Mouse (Mus musculus) lung, embryonic 15.5 days (tissue): ENCODE data around the gene Cadm3. TPM values are rescaled to one million over a fixed set of nuclear protein-coding genes. Genes with fewer than 3 reads are reported as not detected.

Experiments
- ATAC-seq: fragments of 200-750 bp; cut with Nextera tagmentation; 2 replicates; pipeline ENCODE4 v1.8.0; 2017; ENCODE audit warnings: moderate number of reproducible peaks, borderline replicate concordance; ENCODE audit not compliant: low FRiP score, low TSS enrichment; ENCODE audit errors: extremely low read depth
- H3K27ac ChIP-seq: fragments of 300-500 bp; sonication (generic); 2 replicates; pipeline ENCODE4 v1.5.1; 2015; ENCODE audit warnings: moderate library complexity, mild to moderate bottlenecking, inconsistent platforms
- H3K27me3 ChIP-seq: fragments of 300-500 bp; sonication (generic); 2 replicates; pipeline ENCODE4 v1.6.1; 2015; ENCODE audit warnings: inconsistent platforms
- H3K36me3 ChIP-seq: fragments of 300-500 bp; sonication (generic); 2 replicates; pipeline ENCODE4 v1.6.1; 2015; ENCODE audit warnings: inconsistent platforms
- H3K4me1 ChIP-seq: fragments of 300-500 bp; sonication (generic); 2 replicates; pipeline ENCODE4 v1.6.1; 2015; ENCODE audit warnings: inconsistent platforms
- H3K4me2 ChIP-seq: fragments of 300-500 bp; sonication (generic); 2 replicates; pipeline ENCODE4 v1.6.1; 2015; ENCODE audit warnings: inconsistent platforms, mild to moderate bottlenecking, moderate library complexity
- H3K4me3 ChIP-seq: fragments of 300-500 bp; sonication (generic); 2 replicates; pipeline ENCODE4 v1.5.1; 2015; ENCODE audit warnings: mild to moderate bottlenecking, inconsistent platforms
- H3K9ac ChIP-seq: fragments of 300-500 bp; sonication (generic); 2 replicates; pipeline ENCODE4 v1.6.1; 2015; ENCODE audit warnings: inconsistent platforms
- H3K9me3 ChIP-seq: fragments of 300-500 bp; sonication (generic); 2 replicates; pipeline ENCODE4 v1.6.1; 2016; ENCODE audit warnings: inconsistent platforms
- WGBS: fragments of 180-500 bp; shearing (Covaris S2); methylation state at CpG from one replicate; pipeline ENCODE4 v1.1.7; 2015; 5-methylcytosine and 5-hydroxymethylcytosine counted together
- polyA plus RNA-seq: library from polyadenylated mRNA; unstranded; fragments of >200 nt; fragmentation: Nextera tagmentation; extraction: Ambion mirVana; gene quantifications from 2 replicates; pipeline ENCODE4 v1.2.1, GENCODE M21; 2015

The Cadm3 gene
- polyA plus RNA-seq, 1 experiment from 2014 or later: 1.1 TPM

GRCm38 (mm10) chr1:173374020-173374419, 6.5 kb upstream of the Cadm3 start:
- Histone ChIP-seq H3K4me1 (no peaks in the 10 kb centered on the region), H3K4me3 (no peak overlapping the region), H3K4me2 (no peak overlapping the region), H3K36me3 (no peaks in the 10 kb centered on the region), H3K27ac (no peak overlapping the region), H3K9ac (no peak overlapping the region), H3K9me3 (no peaks in the 10 kb centered on the region), H3K27me3 (peaks cover 3% of the 10 kb centered on the region; the same call in 1 of the 2 replicates)
- no peak for ATAC-seq
- WGBS: 73% methylated on average over 7 of the region's 7 CpGs

- H3K4me1 ChIP-seq: peaks cover 9% of the 10 kb centered on the region; the same call in 1 of the 2 replicates
- no peaks in the 10 kb centered on the region for H3K36me3 ChIP-seq
- no peak overlapping the region for H3K4me2 ChIP-seq
- no peak overlapping the region for H3K9ac ChIP-seq
- no peak overlapping the region for H3K4me3 ChIP-seq
- no peak for ATAC-seq
- peaks cover 26% of the 10 kb centered on the region for H3K27me3 ChIP-seq
- H3K9me3 ChIP-seq: no peaks in the 10 kb centered on the region
- H3K27ac ChIP-seq: no peak overlapping the region
- 71% methylated on average over 6 of the region's 6 CpGs for WGBS
These were observed 4.1 kb upstream of the Cadm3 start for GRCm38 (mm10) chr1:173371586-173371985.

- Histone ChIP-seq H3K36me3 (no peaks in the 10 kb centered on the region), H3K27ac (no peak overlapping the region), H3K4me1 (peaks cover 13% of the 10 kb centered on the region; the same call in 1 of the 2 replicates), H3K9me3 (no peaks in the 10 kb centered on the region), H3K4me2 (no peak overlapping the region), H3K9ac (no peak overlapping the region), H3K4me3 (no peak overlapping the region), H3K27me3 (peaks cover 37% of the 10 kb centered on the region)
- 62% methylated on average over 6 of the region's 6 CpGs for WGBS
- no peak for ATAC-seq
These were observed 3.0 kb upstream of the Cadm3 start for GRCm38 (mm10) chr1:173370456-173370855.

- no peaks in the 10 kb centered on the region for H3K36me3 ChIP-seq
- peaks cover 13% of the 10 kb centered on the region; the same call in 1 of the 2 replicates for H3K4me1 ChIP-seq
- no peak overlapping the region for H3K27ac ChIP-seq
- no peaks in the 10 kb centered on the region for H3K9me3 ChIP-seq
- no peak overlapping the region for H3K9ac ChIP-seq
- WGBS: 68% methylated on average over 2 of the region's 2 CpGs
- no peak overlapping the region for H3K4me3 ChIP-seq
- no peak for ATAC-seq
- H3K27me3 ChIP-seq: peaks cover 40% of the 10 kb centered on the region
- H3K4me2 ChIP-seq: no peak overlapping the region
These were observed 2.1 kb upstream of the Cadm3 start for GRCm38 (mm10) chr1:173369611-173370010.

GRCm38 (mm10) chr1:173366701-173367355, 667 bp downstream of the Cadm3 start:
- ATAC-seq: peak; percentile 29; the same call in 1 of the 2 replicates
- peak overlapping the region; percentile 84 for H3K4me2 ChIP-seq
- H3K27me3 ChIP-seq: peaks cover 40% of the 10 kb centered on the region
- WGBS: under 1% methylated on average over 31 of the region's 31 CpGs
- no peaks in the 10 kb centered on the region for H3K36me3 ChIP-seq
- H3K27ac ChIP-seq: no peak overlapping the region
- H3K9me3 ChIP-seq: no peaks in the 10 kb centered on the region
- H3K9ac ChIP-seq: no peak overlapping the region; the same call in 1 of the 2 replicates
- H3K4me3 ChIP-seq: peak overlapping the region; percentile 48
- peaks cover 13% of the 10 kb centered on the region; the same call in 1 of the 2 replicates for H3K4me1 ChIP-seq

- 0% methylated on average over 11 of the region's 13 CpGs for WGBS
- H3K9me3 ChIP-seq: no peaks in the 10 kb centered on the region
- ATAC-seq: 0 out of 2 replicates have a peak, but pooled peaks have one; percentile 29
- no peak overlapping the region for H3K9ac ChIP-seq
- H3K4me2 ChIP-seq: peak overlapping the region; percentile 84; the same call in 1 of the 2 replicates
- no peak overlapping the region for H3K4me3 ChIP-seq
- H3K27me3 ChIP-seq: peaks cover 40% of the 10 kb centered on the region
- H3K27ac ChIP-seq: no peak overlapping the region
- H3K36me3 ChIP-seq: no peaks in the 10 kb centered on the region
- H3K4me1 ChIP-seq: peaks cover 13% of the 10 kb centered on the region; the same call in 1 of the 2 replicates
These were observed 1.5 kb downstream of the Cadm3 start for GRCm38 (mm10) chr1:173365970-173366409.

- Histone ChIP-seq H3K36me3 (no peaks in the 10 kb centered on the region), H3K27ac (no peak overlapping the region), H3K9ac (no peak overlapping the region), H3K9me3 (no peaks in the 10 kb centered on the region), H3K4me2 (no peak overlapping the region), H3K27me3 (peaks cover 40% of the 10 kb centered on the region), H3K4me3 (no peak overlapping the region), H3K4me1 (peaks cover 13% of the 10 kb centered on the region; the same call in 1 of the 2 replicates)
- 78% methylated on average over 4 of the region's 4 CpGs for WGBS
- ATAC-seq: no peak
These were observed 3.2 kb downstream of the Cadm3 start for GRCm38 (mm10) chr1:173364125-173364800.

GRCm38 (mm10) chr1:173363436-173363835, 4.1 kb downstream of the Cadm3 start:
- H3K36me3 ChIP-seq: no peaks in the 10 kb centered on the region
- H3K4me2 ChIP-seq: no peak overlapping the region
- no peak overlapping the region for H3K4me3 ChIP-seq
- H3K27me3 ChIP-seq: peaks cover 33% of the 10 kb centered on the region
- no peaks in the 10 kb centered on the region for H3K9me3 ChIP-seq
- peaks cover 13% of the 10 kb centered on the region; the same call in 1 of the 2 replicates for H3K4me1 ChIP-seq
- 87% methylated on average over 2 of the region's 2 CpGs for whole genome bisulfite sequencing
- H3K27ac ChIP-seq: no peak overlapping the region
- no peak overlapping the region for H3K9ac ChIP-seq
- no peak for ATAC-seq

GRCm38 (mm10) chr1:173361651-173362050, 5.8 kb downstream of the Cadm3 start:
- Histone ChIP-seq H3K4me3 (no peak overlapping the region), H3K27me3 (peaks cover 15% of the 10 kb centered on the region), H3K9ac (no peak overlapping the region), H3K4me2 (no peak overlapping the region), H3K9me3 (no peaks in the 10 kb centered on the region), H3K36me3 (no peaks in the 10 kb centered on the region), H3K27ac (no peak overlapping the region), H3K4me1 (peaks cover 4% of the 10 kb centered on the region; the same call in 1 of the 2 replicates)
- 24% methylated on average over 6 of the region's 6 CpGs for WGBS
- ATAC-seq: no peak

- no peak overlapping the region for H3K4me3 ChIP-seq
- H3K36me3 ChIP-seq: no peaks in the 10 kb centered on the region
- 70% methylated on average over 4 of the region's 4 CpGs for WGBS
- no peaks in the 10 kb centered on the region for H3K27me3 ChIP-seq
- H3K4me1 ChIP-seq: no peaks in the 10 kb centered on the region
- H3K4me2 ChIP-seq: no peak overlapping the region
- H3K27ac ChIP-seq: no peak overlapping the region
- ATAC-seq: no peak
- no peaks in the 10 kb centered on the region for H3K9me3 ChIP-seq
- no peak overlapping the region for H3K9ac ChIP-seq
These were observed 7.8 kb downstream of the Cadm3 start for GRCm38 (mm10) chr1:173359590-173360290.

- Histone ChIP-seq H3K27me3 (no peaks in the 10 kb centered on the region), H3K4me2 (no peak overlapping the region), H3K4me3 (no peak overlapping the region), H3K9me3 (no peaks in the 10 kb centered on the region), H3K36me3 (no peaks in the 10 kb centered on the region), H3K9ac (no peak overlapping the region), H3K27ac (no peak overlapping the region), H3K4me1 (no peaks in the 10 kb centered on the region)
- 34% methylated on average over 4 of the region's 4 CpGs for whole genome bisulfite sequencing
- ATAC-seq: no peak
These were observed 9.7 kb downstream of the Cadm3 start for GRCm38 (mm10) chr1:173357799-173358198.
